Mouse (Mus musculus) bone marrow macrophage, adult 2 months (primary cell): ENCODE data around the gene Parp9.

ENCODE experiments used
- CTCF ChIP-seq: IDR thresholded peaks from 2 replicates; pipeline ENCODE4 v1.5.1; 2012; ENCODE audit warnings: low read depth, mild to moderate bottlenecking, low read length, moderate library complexity
- POLR2A ChIP-seq: IDR thresholded peaks from 2 replicates; pipeline ENCODE4 v1.6.1; 2012; ENCODE audit warnings: mild to moderate bottlenecking, low read depth, low read length, borderline replicate concordance

GRCm38 (mm10) chr16:35987930-35988329 lies 49.7 kb downstream of the Parp9 start:
- no peak for TF ChIP-seq CTCF
- TF ChIP-seq POLR2A: no peak
